Mouse (Mus musculus) embryo, embryonic 10 days (tissue): ENCODE measurements at regions not wholly inside any gene's neighbourhood (a gene's known extent, or its start where the extent isn't known, plus 50 kb on each side); places are given as distances from the start of the nearest gene placed in this dataset.

Experiments used
- DNase-seq: peaks from one replicate; pipeline ENCODE4 v3.0.0-alpha.2; 2015; ENCODE audit warnings: low spot score

- DNase-seq, result peak; percentile 67
These were observed 343.7 kb upstream of the Smim15 start for GRCm38 (mm10) chr13:107700268-107701139.

GRCm38 (mm10) chr13:107699251-107699650 lies 345.0 kb upstream of the Smim15 start:
- DNase-seq, result no peak

GRCm38 (mm10) chr13:107698345-107698744 lies 345.9 kb upstream of the Smim15 start:
- DNase-seq, result no peak

GRCm38 (mm10) chr13:107692123-107692830 lies 352.0 kb upstream of the Smim15 start:
- no peak for DNase-seq

GRCm38 (mm10) chr13:107688972-107689371 lies 355.3 kb upstream of the Smim15 start:
- DNase-seq, result no peak

- no peak for DNase-seq
These were observed 359.0 kb upstream of the Smim15 start for GRCm38 (mm10) chr13:107685231-107685630.

GRCm38 (mm10) chr13:107683909-107684308 lies 360.3 kb upstream of the Smim15 start:
- no peak for DNase-seq

- DNase-seq, result no peak
These were observed 362.5 kb upstream of the Smim15 start for GRCm38 (mm10) chr13:107681719-107682118.

GRCm38 (mm10) chr13:107678860-107679259 lies 365.4 kb upstream of the Smim15 start:
- DNase-seq, result peak; percentile 26

GRCm38 (mm10) chr13:107677091-107677470 lies 367.2 kb upstream of the Smim15 start:
- DNase-seq, result no peak

GRCm38 (mm10) chr13:107676310-107677090 lies 367.7 kb upstream of the Smim15 start:
- DNase-seq, result peak; percentile 46

- DNase-seq, result no peak
These were observed 372.1 kb upstream of the Smim15 start for GRCm38 (mm10) chr13:107672166-107672565.

GRCm38 (mm10) chr13:107668509-107668908 lies 375.7 kb upstream of the Smim15 start:
- DNase-seq, result peak; percentile 30

GRCm38 (mm10) chr13:107665775-107666174 lies 378.5 kb upstream of the Smim15 start:
- no peak for DNase-seq

GRCm38 (mm10) chr13:107664197-107664596 lies 380.0 kb upstream of the Smim15 start:
- DNase-seq, result no peak

- peak; percentile 57 for DNase-seq
These were observed 380.5 kb upstream of the Smim15 start for GRCm38 (mm10) chr13:107663745-107664144.

- DNase-seq, result no peak
These were observed 382.8 kb upstream of the Smim15 start for GRCm38 (mm10) chr13:107661414-107661813.

- peak; percentile 63 for DNase-seq
These were observed 398.2 kb upstream of the Smim15 start for GRCm38 (mm10) chr13:107645865-107646645.

- DNase-seq, result no peak
These were observed 399.0 kb upstream of the Smim15 start for GRCm38 (mm10) chr13:107645121-107645864.

GRCm38 (mm10) chr13:107644705-107645104 lies 399.5 kb upstream of the Smim15 start:
- no peak for DNase-seq
